Mouse (Mus musculus): ENCODE measurements around the gene Kcnq1.

GRCm38 (mm10) chr7:143349848-143350247 is 243.7 kb downstream of the Kcnq1 start:
- TF ChIP-seq TAL1 (IDR thresholded peaks at IDR 0.05; ENCODE audit: low read length) (no peak), GATA1 (IDR thresholded peaks at IDR 0.05; ENCODE audit: low read length) (no peak)
